Mouse (Mus musculus): ENCODE data around the gene Meis2. TPM values are rescaled to one million over a fixed set of nuclear protein-coding genes. Genes with fewer than 3 reads are reported as not detected.

Meis2 gene
- total and polyA plus RNA-seq, 2 experiments from 2014 or later: 105 to 132 TPM

GRCm38 (mm10) chr2:115919141-115920071 lies 146.2 kb downstream of the Meis2 start:
- Histone ChIP-seq H3K4me3 (ENCODE audit: low read length) (no peak overlapping the region), H3K27me3 (ENCODE audit: insufficient read depth, low read length) (no peaks in the 10 kb centered on the region), H3K27ac (no peak overlapping the region), H3K9me3 (ENCODE audit: low read length) (no peaks in the 10 kb centered on the region), H3K4me2 (ENCODE audit: low read depth, low read length) (no peak overlapping the region), H3K4me1 (ENCODE audit: insufficient read depth, low read length) (0 out of 2 replicates have a peak, but pooled peaks cover 9% of the 10 kb centered on the region), H3K9ac (replicated peaks; ENCODE audit: low read length) (no peak overlapping the region), H3K36me3 (ENCODE audit: insufficient read depth, low read length) (no peaks in the 10 kb centered on the region)
- WGBS: 72% methylated on average over 14 of the region's 14 CpGs
- no peak for TF ChIP-seq CTCF (IDR thresholded peaks at IDR 0.05; ENCODE audit: low read depth)
- DNase-seq (ENCODE audit: low spot score) (no peak), ATAC-seq (no peak)

GRCm38 (mm10) chr2:115918561-115918960 lies 147.1 kb downstream of the Meis2 start:
- H3K4me1 ChIP-seq (ENCODE audit: insufficient read depth, low read length): 0 out of 2 replicates have a peak, but pooled peaks cover 9% of the 10 kb centered on the region
- H3K27ac ChIP-seq: no peak overlapping the region
- H3K4me3 ChIP-seq (ENCODE audit: low read length): no peak overlapping the region
- H3K9me3 ChIP-seq (ENCODE audit: low read length): no peaks in the 10 kb centered on the region
- ATAC-seq (no peak), DNase-seq (ENCODE audit: low spot score) (no peak)
- no peaks in the 10 kb centered on the region for H3K36me3 ChIP-seq (ENCODE audit: insufficient read depth, low read length)
- no peak for TF ChIP-seq CTCF (IDR thresholded peaks at IDR 0.05; ENCODE audit: low read depth)
- no peak overlapping the region for H3K9ac ChIP-seq (replicated peaks; ENCODE audit: low read length)
- no peaks in the 10 kb centered on the region for H3K27me3 ChIP-seq (ENCODE audit: insufficient read depth, low read length)
- H3K4me2 ChIP-seq (ENCODE audit: low read depth, low read length): no peak overlapping the region

GRCm38 (mm10) chr2:115914539-115914938 lies 151.1 kb downstream of the Meis2 start:
- no peak for ATAC-seq
- H3K4me1 ChIP-seq (ENCODE audit: insufficient read depth, low read length): 0 out of 2 replicates have a peak, but pooled peaks cover 4% of the 10 kb centered on the region
- H3K4me3 ChIP-seq (ENCODE audit: low read length): no peak overlapping the region
- H3K36me3 ChIP-seq (ENCODE audit: insufficient read depth, low read length): no peaks in the 10 kb centered on the region
- no peak for TF ChIP-seq CTCF (IDR thresholded peaks at IDR 0.05; ENCODE audit: low read depth)
- no peak overlapping the region for H3K4me2 ChIP-seq (ENCODE audit: low read depth, low read length)
- H3K27me3 ChIP-seq (ENCODE audit: insufficient read depth, low read length): no peaks in the 10 kb centered on the region
- H3K27ac ChIP-seq: no peak overlapping the region
- H3K9me3 ChIP-seq (ENCODE audit: low read length): no peaks in the 10 kb centered on the region
- WGBS: 36% methylated on average over 4 of the region's 4 CpGs
- H3K9ac ChIP-seq (replicated peaks; ENCODE audit: low read length): no peak overlapping the region
- no peak for DNase-seq (ENCODE audit: low spot score)

- no peak for DNase-seq (ENCODE audit: low spot score)
- ATAC-seq: no peak
- H3K27ac ChIP-seq: no peak overlapping the region
- no peak overlapping the region for H3K4me2 ChIP-seq (ENCODE audit: low read depth, low read length)
- H3K9ac ChIP-seq (replicated peaks; ENCODE audit: low read length): no peak overlapping the region
- no peaks in the 10 kb centered on the region for H3K36me3 ChIP-seq (ENCODE audit: insufficient read depth, low read length)
- no peak overlapping the region for H3K4me3 ChIP-seq (ENCODE audit: low read length)
- TF ChIP-seq CTCF (IDR thresholded peaks at IDR 0.05; ENCODE audit: low read depth): no peak
- no peaks in the 10 kb centered on the region for H3K27me3 ChIP-seq (ENCODE audit: insufficient read depth, low read length)
- 0 out of 2 replicates have a peak, but pooled peaks cover 4% of the 10 kb centered on the region for H3K4me1 ChIP-seq (ENCODE audit: insufficient read depth, low read length)
- H3K9me3 ChIP-seq (ENCODE audit: low read length): no peaks in the 10 kb centered on the region
- WGBS: 78% methylated on average over 7 of the region's 7 CpGs
These were observed 152.6 kb downstream of the Meis2 start for GRCm38 (mm10) chr2:115912948-115913529.

- no peak overlapping the region for H3K4me2 ChIP-seq (ENCODE audit: low read depth, low read length)
- 0 out of 2 replicates have a peak, but pooled peaks cover 4% of the 10 kb centered on the region for H3K4me1 ChIP-seq (ENCODE audit: insufficient read depth, low read length)
- H3K4me3 ChIP-seq (ENCODE audit: low read length): no peak overlapping the region
- no peak overlapping the region for H3K27ac ChIP-seq
- no peaks in the 10 kb centered on the region for H3K9me3 ChIP-seq (ENCODE audit: low read length)
- no peaks in the 10 kb centered on the region for H3K36me3 ChIP-seq (ENCODE audit: insufficient read depth, low read length)
- DNase-seq (ENCODE audit: low spot score) (no peak), ATAC-seq (no peak)
- no peak for TF ChIP-seq CTCF (IDR thresholded peaks at IDR 0.05; ENCODE audit: low read depth)
- WGBS: 81% methylated on average over 17 of the region's 17 CpGs
- H3K9ac ChIP-seq (replicated peaks; ENCODE audit: low read length): no peak overlapping the region
- H3K27me3 ChIP-seq (ENCODE audit: insufficient read depth, low read length): no peaks in the 10 kb centered on the region
These were observed 153.6 kb downstream of the Meis2 start for GRCm38 (mm10) chr2:115911913-115912642.

- no peak overlapping the region for H3K4me3 ChIP-seq (ENCODE audit: low read length)
- no peak for DNase-seq (ENCODE audit: low spot score)
These were observed 155.4 kb downstream of the Meis2 start for GRCm38 (mm10) chr2:115910217-115910616.

More at GRCm38 (mm10) chr2:115910217-115910616, 155.4 kb downstream of the Meis2 start:
- Histone ChIP-seq H3K36me3 (ENCODE audit: insufficient read depth, low read length) (no peaks in the 10 kb centered on the region), H3K4me2 (ENCODE audit: low read depth, low read length) (no peak overlapping the region), H3K9me3 (ENCODE audit: low read length) (no peaks in the 10 kb centered on the region), H3K27me3 (ENCODE audit: insufficient read depth, low read length) (no peaks in the 10 kb centered on the region), H3K27ac (no peak overlapping the region), H3K4me1 (ENCODE audit: insufficient read depth, low read length) (0 out of 2 replicates have a peak, but pooled peaks cover 2% of the 10 kb centered on the region), H3K9ac (replicated peaks; ENCODE audit: low read length) (no peak overlapping the region)
- ATAC-seq: no peak
- no peak for TF ChIP-seq CTCF (IDR thresholded peaks at IDR 0.05; ENCODE audit: low read depth)
- 81% methylated on average over 4 of the region's 4 CpGs for WGBS
